8 mouse cellular contexts compared by ENCODE assay signal in genomic region chr2:180582481-180583153, GRCm38 (mm10). TPM values are rescaled to one million over a fixed set of nuclear protein-coding genes. Genes with fewer than 3 reads are reported as not detected.
DNase-seq lines count a peak whose midpoint lies in the region; ATAC-seq lines count a peak whose summit lies in the region.

No protein-coding gene starts in this region.

- under 1% methylated on average over 54 of the region's 57 CpGs for WGBS in hindbrain, embryonic 12.5 days

- H3K4me1 ChIP-seq in hindbrain, embryonic 12.5 days: peaks cover 21% of the 10 kb centered on the region

- H3K36me3 ChIP-seq in hindbrain, embryonic 12.5 days: peaks cover 27% of the 10 kb centered on the region

- H3K9ac ChIP-seq in hindbrain, embryonic 12.5 days: peak overlapping the region; percentile 94

- ATAC-seq in hindbrain, embryonic 12.5 days (ENCODE audit: low FRiP score): peak; percentile 74

- peak overlapping the region; percentile 82 for H3K4me3 ChIP-seq in hindbrain, embryonic 12.5 days

- no peaks in the 10 kb centered on the region for H3K9me3 ChIP-seq in hindbrain, embryonic 12.5 days (replicated peaks)

- H3K27ac ChIP-seq in hindbrain, embryonic 12.5 days: peak overlapping the region; percentile 78; the same call in 1 of the 2 replicates

- peak; percentile 98 for DNase-seq in NIH3T3 (ENCODE audit: low read depth)
- peak; percentile 99 to 100 for DNase-seq in cerebellum, postnatal 10 days
- peak; percentile 86 to 96 for DNase-seq in frontal cortex, postnatal 10 days (ENCODE audit: low spot score in 2 of 2)
- DNase-seq in layer of hippocampus, postnatal 14 days (ENCODE audit: low spot score in 2 of 2): peak; percentile 97 to 98
- DNase-seq in lung, postnatal 14 days: peak; percentile 99
- DNase-seq in retina, adult 2 months (ENCODE audit: low read depth, low spot score): peak; percentile 84
- DNase-seq in thymus, postnatal 36 days: peak; percentile 96 to 98

- peak overlapping the region; percentile 91 for H3K4me2 ChIP-seq in hindbrain, embryonic 12.5 days (replicated peaks)

- H3K27me3 ChIP-seq in hindbrain, embryonic 12.5 days: 0 out of 2 replicates have a peak, but pooled peaks cover 6% of the 10 kb centered on the region

RNA-seq across cellular contexts. Expression of gene Mrgbp, which starts 1.5 kb away (rescaled TPM):
- 41.7 and 43.3 TPM in 2 replicates for polyA plus RNA-seq in hindbrain, embryonic 12.5 days (2016; fragmentation: Nextera tagmentation; extraction: Ambion mirVana)
- total RNA-seq in layer of hippocampus, postnatal 14 days (2021): 10 to 100 TPM; 19.9 to 21.1 TPM

RNA-seq across cellular contexts. Expression of gene Ogfr, which starts 6.4 kb away (rescaled TPM):
- polyA plus RNA-seq in hindbrain, embryonic 12.5 days (2016; fragmentation: Nextera tagmentation; extraction: Ambion mirVana): 96.5 and 96.6 TPM in 2 replicates
- total RNA-seq in layer of hippocampus, postnatal 14 days (2021): 10 to 100 TPM; 63.3 to 65.1 TPM

RNA-seq across cellular contexts. Expression of gene Col9a3, which starts 15.0 kb away (rescaled TPM):
- 171 and 195 TPM in 2 replicates for polyA plus RNA-seq in hindbrain, embryonic 12.5 days (2016; fragmentation: Nextera tagmentation; extraction: Ambion mirVana)
- 10 to 100 TPM; 33.3 to 56.0 TPM for total RNA-seq in layer of hippocampus, postnatal 14 days (2021)

RNA-seq across cellular contexts. Expression of gene Tcfl5, which starts 59.9 kb away (rescaled TPM):
- 0.30 and 0.44 TPM in 2 replicates for polyA plus RNA-seq in hindbrain, embryonic 12.5 days (2016; fragmentation: Nextera tagmentation; extraction: Ambion mirVana)
- total RNA-seq in layer of hippocampus, postnatal 14 days (2021): 1 to 10 TPM; 1.2 to 2.0 TPM

Comparison
In these comparisons a context has a peak if more than half of its experiments do, and no peak if none do; other contexts are left out.
1. Peak in every context shown above with its lines: DNase-seq, ATAC-seq, H3K4me3 ChIP-seq and H3K27ac ChIP-seq.